Mouse (Mus musculus): ENCODE data around the gene Ckmt2. TPM values are rescaled to one million over a fixed set of nuclear protein-coding genes. Genes with fewer than 3 reads are reported as not detected.
A peak's percentile ranks its signal among the peaks of the same experiment; 100 is the strongest.

Ckmt2 gene
- polyA plus RNA-seq (2015; fragmentation: Nextera tagmentation; extraction: Ambion mirVana), result 1.8 and 5.7 TPM in 2 replicates

- H3K9ac ChIP-seq (ENCODE audit: low read length), result no peak within 1 kb of the TSS
- H3K4me3 ChIP-seq (ENCODE audit: low read length), result no peak within 1 kb of the TSS
- ATAC-seq (ENCODE audit: low read depth), result no peak
- no peaks in the 10 kb centered on the region for H3K4me1 ChIP-seq (replicated peaks; ENCODE audit: control insufficient read depth, insufficient read depth, low read length)
- WGBS, result 65% methylated on average over 5 of the region's 5 CpGs
- no peaks in the 10 kb centered on the region for H3K27me3 ChIP-seq (ENCODE audit: control insufficient read depth, insufficient read depth, low read depth, low read length)
- H3K4me2 ChIP-seq (ENCODE audit: low read depth, low read length), result no peak within 1 kb of the TSS
- no peak within 1 kb of the TSS for H3K27ac ChIP-seq (ENCODE audit: low read length)
- no peaks in the 10 kb centered on the region for H3K9me3 ChIP-seq (ENCODE audit: control insufficient read depth, low read length)
- no peaks in the 10 kb centered on the region for H3K36me3 ChIP-seq (ENCODE audit: control insufficient read depth, insufficient read depth, low read length)
These were observed at the start of gene Ckmt2 for GRCm38 (mm10) chr13:91876741-91877349. TSS of gene Ckmt2 (minus strand) at chr13:91876885.

GRCm38 (mm10) chr13:91921010-91921409 lies 44.3 kb upstream of the Ckmt2 start:
- Histone ChIP-seq H3K36me3 (ENCODE audit: control insufficient read depth, insufficient read depth, low read length) (no peaks in the 10 kb centered on the region), H3K9me3 (ENCODE audit: control insufficient read depth, low read length) (no peaks in the 10 kb centered on the region), H3K4me3 (ENCODE audit: low read length) (no peak overlapping the region), H3K4me1 (replicated peaks; ENCODE audit: control insufficient read depth, insufficient read depth, low read length) (no peaks in the 10 kb centered on the region), H3K27me3 (ENCODE audit: control insufficient read depth, insufficient read depth, low read depth, low read length) (no peaks in the 10 kb centered on the region), H3K27ac (ENCODE audit: low read length) (no peak overlapping the region), H3K9ac (ENCODE audit: low read length) (no peak overlapping the region), H3K4me2 (ENCODE audit: low read depth, low read length) (no peak overlapping the region)
- no peak for ATAC-seq (ENCODE audit: low read depth)
- 62% methylated on average over 3 of the region's 3 CpGs for WGBS

GRCm38 (mm10) chr13:91918764-91919163 lies 42.1 kb upstream of the Ckmt2 start:
- no peak overlapping the region for H3K27ac ChIP-seq (ENCODE audit: low read length)
- H3K4me3 ChIP-seq (ENCODE audit: low read length), result no peak overlapping the region
- H3K4me1 ChIP-seq (replicated peaks; ENCODE audit: control insufficient read depth, insufficient read depth, low read length), result no peaks in the 10 kb centered on the region
- no peak overlapping the region for H3K4me2 ChIP-seq (ENCODE audit: low read depth, low read length)
- WGBS, result 75% methylated on average over 5 of the region's 5 CpGs
- no peaks in the 10 kb centered on the region for H3K36me3 ChIP-seq (ENCODE audit: control insufficient read depth, insufficient read depth, low read length)
- ATAC-seq (ENCODE audit: low read depth), result no peak
- H3K27me3 ChIP-seq (ENCODE audit: control insufficient read depth, insufficient read depth, low read depth, low read length), result no peaks in the 10 kb centered on the region
- no peak overlapping the region for H3K9ac ChIP-seq (ENCODE audit: low read length)
- no peaks in the 10 kb centered on the region for H3K9me3 ChIP-seq (ENCODE audit: control insufficient read depth, low read length)

- Histone ChIP-seq H3K27me3 (ENCODE audit: control insufficient read depth, insufficient read depth, low read depth, low read length) (no peaks in the 10 kb centered on the region), H3K27ac (ENCODE audit: low read length) (no peak overlapping the region), H3K4me3 (ENCODE audit: low read length) (no peak overlapping the region), H3K4me2 (ENCODE audit: low read depth, low read length) (no peak overlapping the region), H3K9ac (ENCODE audit: low read length) (no peak overlapping the region), H3K36me3 (ENCODE audit: control insufficient read depth, insufficient read depth, low read length) (no peaks in the 10 kb centered on the region), H3K9me3 (ENCODE audit: control insufficient read depth, low read length) (no peaks in the 10 kb centered on the region), H3K4me1 (replicated peaks; ENCODE audit: control insufficient read depth, insufficient read depth, low read length) (no peaks in the 10 kb centered on the region)
- no peak for ATAC-seq (ENCODE audit: low read depth)
- WGBS, result 87% methylated on average over 2 of the region's 2 CpGs
These were observed 41.1 kb upstream of the Ckmt2 start for GRCm38 (mm10) chr13:91917835-91918234.

- H3K4me2 ChIP-seq (ENCODE audit: low read depth, low read length), result no peak overlapping the region
- H3K27me3 ChIP-seq (ENCODE audit: control insufficient read depth, insufficient read depth, low read depth, low read length), result no peaks in the 10 kb centered on the region
- H3K4me1 ChIP-seq (replicated peaks; ENCODE audit: control insufficient read depth, insufficient read depth, low read length), result no peaks in the 10 kb centered on the region
- H3K36me3 ChIP-seq (ENCODE audit: control insufficient read depth, insufficient read depth, low read length), result no peaks in the 10 kb centered on the region
- WGBS, result 77% methylated on average over 5 of the region's 5 CpGs
- no peak overlapping the region for H3K4me3 ChIP-seq (ENCODE audit: low read length)
- 0 out of 2 replicates have a peak, but pooled peaks have one; percentile 8 for ATAC-seq (ENCODE audit: low read depth)
- H3K27ac ChIP-seq (ENCODE audit: low read length), result no peak overlapping the region
- H3K9me3 ChIP-seq (ENCODE audit: control insufficient read depth, low read length), result no peaks in the 10 kb centered on the region
- H3K9ac ChIP-seq (ENCODE audit: low read length), result no peak overlapping the region
These were observed 39.6 kb upstream of the Ckmt2 start for GRCm38 (mm10) chr13:91916308-91916707.

- H3K27me3 ChIP-seq (ENCODE audit: control insufficient read depth, insufficient read depth, low read depth, low read length), result no peaks in the 10 kb centered on the region
- no peak overlapping the region for H3K4me2 ChIP-seq (ENCODE audit: low read depth, low read length)
- no peaks in the 10 kb centered on the region for H3K4me1 ChIP-seq (replicated peaks; ENCODE audit: control insufficient read depth, insufficient read depth, low read length)
- H3K9me3 ChIP-seq (ENCODE audit: control insufficient read depth, low read length), result no peaks in the 10 kb centered on the region
- no peak overlapping the region for H3K4me3 ChIP-seq (ENCODE audit: low read length)
- peak; percentile 54; the same call in 1 of the 2 replicates for ATAC-seq (ENCODE audit: low read depth)
- no peak overlapping the region for H3K9ac ChIP-seq (ENCODE audit: low read length)
- no peak overlapping the region for H3K27ac ChIP-seq (ENCODE audit: low read length)
- 71% methylated on average over 6 of the region's 6 CpGs for WGBS
- no peaks in the 10 kb centered on the region for H3K36me3 ChIP-seq (ENCODE audit: control insufficient read depth, insufficient read depth, low read length)
These were observed 39.0 kb upstream of the Ckmt2 start for GRCm38 (mm10) chr13:91915582-91916239.

- Histone ChIP-seq H3K4me2 (ENCODE audit: low read depth, low read length) (no peak overlapping the region), H3K27ac (ENCODE audit: low read length) (no peak overlapping the region), H3K9ac (ENCODE audit: low read length) (no peak overlapping the region), H3K27me3 (ENCODE audit: control insufficient read depth, insufficient read depth, low read depth, low read length) (no peaks in the 10 kb centered on the region), H3K4me3 (ENCODE audit: low read length) (no peak overlapping the region), H3K9me3 (ENCODE audit: control insufficient read depth, low read length) (no peaks in the 10 kb centered on the region), H3K36me3 (ENCODE audit: control insufficient read depth, insufficient read depth, low read length) (no peaks in the 10 kb centered on the region), H3K4me1 (replicated peaks; ENCODE audit: control insufficient read depth, insufficient read depth, low read length) (no peaks in the 10 kb centered on the region)
- 64% methylated on average over 4 of the region's 4 CpGs for WGBS
- ATAC-seq (ENCODE audit: low read depth), result no peak
These were observed 38.5 kb upstream of the Ckmt2 start for GRCm38 (mm10) chr13:91915192-91915581.

GRCm38 (mm10) chr13:91911652-91912051 lies 35.0 kb upstream of the Ckmt2 start:
- Histone ChIP-seq H3K36me3 (ENCODE audit: control insufficient read depth, insufficient read depth, low read length) (no peaks in the 10 kb centered on the region), H3K27me3 (ENCODE audit: control insufficient read depth, insufficient read depth, low read depth, low read length) (no peaks in the 10 kb centered on the region), H3K4me1 (replicated peaks; ENCODE audit: control insufficient read depth, insufficient read depth, low read length) (no peaks in the 10 kb centered on the region), H3K27ac (ENCODE audit: low read length) (peak overlapping the region; percentile 58), H3K4me3 (ENCODE audit: low read length) (no peak overlapping the region), H3K9ac (ENCODE audit: low read length) (no peak overlapping the region), H3K9me3 (ENCODE audit: control insufficient read depth, low read length) (no peaks in the 10 kb centered on the region), H3K4me2 (ENCODE audit: low read depth, low read length) (no peak overlapping the region)
- 0 out of 2 replicates have a peak, but pooled peaks have one; percentile 36 for ATAC-seq (ENCODE audit: low read depth)

- no peaks in the 10 kb centered on the region for H3K4me1 ChIP-seq (replicated peaks; ENCODE audit: control insufficient read depth, insufficient read depth, low read length)
- H3K27me3 ChIP-seq (ENCODE audit: control insufficient read depth, insufficient read depth, low read depth, low read length), result no peaks in the 10 kb centered on the region
- no peaks in the 10 kb centered on the region for H3K9me3 ChIP-seq (ENCODE audit: control insufficient read depth, low read length)
- no peaks in the 10 kb centered on the region for H3K36me3 ChIP-seq (ENCODE audit: control insufficient read depth, insufficient read depth, low read length)
- no peak overlapping the region for H3K4me2 ChIP-seq (ENCODE audit: low read depth, low read length)
- H3K9ac ChIP-seq (ENCODE audit: low read length), result no peak overlapping the region
- H3K27ac ChIP-seq (ENCODE audit: low read length), result no peak overlapping the region
- peak; percentile 78 for ATAC-seq (ENCODE audit: low read depth)
- no peak overlapping the region for H3K4me3 ChIP-seq (ENCODE audit: low read length)
These were observed 34.5 kb upstream of the Ckmt2 start for GRCm38 (mm10) chr13:91911211-91911610.
